Comparison of ENCODE assay signal across 17 mouse cellular contexts in genomic region chr9:30590661-30591179, GRCm38 (mm10).
DNase-seq lines count a peak whose midpoint lies in the region; ATAC-seq and TF ChIP-seq lines count a peak whose summit lies in the region.
"Had no signal": no experiment of that assay in that cellular context is flagged by ENCODE, and none has a peak within 500 bp of the region (broad histone marks: within the 10 kb centered on the region; RNA-seq: fewer than 3 reads in every experiment).

No protein-coding gene starts in this region.

- no peak for ATAC-seq in forebrain, postnatal 0 days
- no peak for ATAC-seq in forebrain, embryonic 13.5 days
- ATAC-seq in lung, postnatal 0 days = no peak
- ATAC-seq in liver, postnatal 0 days = no peak
- ATAC-seq: forebrain, embryonic 14.5 days; intestine, embryonic 16.5 days; midbrain, embryonic 13.5 days had no signal

- no peak overlapping the region for H3K9ac ChIP-seq in forebrain, postnatal 0 days
- H3K9ac ChIP-seq in forebrain, embryonic 13.5 days = no peak overlapping the region
- no peak overlapping the region for H3K9ac ChIP-seq in lung, postnatal 0 days (replicated peaks; ENCODE audit: low read depth)
- no peak overlapping the region for H3K9ac ChIP-seq in liver, postnatal 0 days (replicated peaks)
- H3K9ac ChIP-seq: heart, embryonic 12.5 days; hindbrain, embryonic 13.5 days; midbrain, embryonic 13.5 days had no signal

- peak; percentile 8 for DNase-seq in forebrain, postnatal 0 days
- DNase-seq in lung, postnatal 10 days = peak; percentile 18
- DNase-seq in lung, postnatal 0 days (ENCODE audit: low spot score) = no peak
- peak; percentile 46 to 61 for DNase-seq in left cerebral cortex, postnatal 14 days (ENCODE audit: low spot score in 2 of 2)
- peak; percentile 19 for DNase-seq in right cerebral cortex, postnatal 4 days
- DNase-seq in liver, postnatal 0 days = no peak
- no peak for DNase-seq in urinary bladder, postnatal 25 days (ENCODE audit: low spot score)
- DNase-seq: adrenal gland, adult 2 months; kidney, postnatal 36 days had no signal

- no peak overlapping the region for H3K27ac ChIP-seq in forebrain, postnatal 0 days (ENCODE audit: low read depth, low read length)
- no peak overlapping the region for H3K27ac ChIP-seq in forebrain, embryonic 13.5 days
- H3K27ac ChIP-seq in lung, postnatal 0 days (ENCODE audit: low read length) = no peak overlapping the region
- no peak overlapping the region for H3K27ac ChIP-seq in liver, postnatal 0 days (ENCODE audit: low read depth)
- H3K27ac ChIP-seq: hindbrain, embryonic 13.5 days; macrophage; midbrain, embryonic 13.5 days had no signal

- H3K4me3 ChIP-seq in forebrain, postnatal 0 days (ENCODE audit: low read depth, low read length) = no peak overlapping the region
- no peak overlapping the region for H3K4me3 ChIP-seq in forebrain, embryonic 13.5 days
- no peak overlapping the region for H3K4me3 ChIP-seq in lung, postnatal 0 days (ENCODE audit: low read depth, low read length)
- H3K4me3 ChIP-seq in liver, postnatal 0 days (ENCODE audit: low read depth, low read length) = no peak overlapping the region
- H3K4me3 ChIP-seq: heart, embryonic 12.5 days; hindbrain, embryonic 13.5 days; midbrain, embryonic 13.5 days had no signal

- H3K9me3 ChIP-seq in forebrain, postnatal 0 days (ENCODE audit: low read length) = no peaks in the 10 kb centered on the region
- no peaks in the 10 kb centered on the region for H3K9me3 ChIP-seq in forebrain, embryonic 13.5 days (replicated peaks)
- H3K9me3 ChIP-seq in lung, postnatal 0 days (ENCODE audit: low read length) = no peaks in the 10 kb centered on the region
- no peaks in the 10 kb centered on the region for H3K9me3 ChIP-seq in liver, postnatal 0 days (ENCODE audit: low read length)
- H3K9me3 ChIP-seq: heart, embryonic 12.5 days; hindbrain, embryonic 13.5 days; midbrain, embryonic 13.5 days had no signal

- H3K4me1 ChIP-seq in forebrain, postnatal 0 days (ENCODE audit: insufficient read depth) = no peaks in the 10 kb centered on the region
- no peaks in the 10 kb centered on the region for H3K4me1 ChIP-seq in forebrain, embryonic 13.5 days
- no peaks in the 10 kb centered on the region for H3K4me1 ChIP-seq in lung, postnatal 0 days (ENCODE audit: insufficient read depth, low read depth, low read length)
- no peaks in the 10 kb centered on the region for H3K4me1 ChIP-seq in liver, postnatal 0 days (ENCODE audit: insufficient read depth)
- H3K4me1 ChIP-seq: heart, embryonic 12.5 days; hindbrain, embryonic 13.5 days had no signal

- intact Hi-C loops in left cerebral cortex, postnatal 14 days (cut with DNase I) = no loop called here

- H3K4me2 ChIP-seq in forebrain, postnatal 0 days (ENCODE audit: low read depth) = no peak overlapping the region
- no peak overlapping the region for H3K4me2 ChIP-seq in forebrain, embryonic 13.5 days
- no peak overlapping the region for H3K4me2 ChIP-seq in lung, postnatal 0 days (replicated peaks; ENCODE audit: low read depth, low read length)
- no peak overlapping the region for H3K4me2 ChIP-seq in liver, postnatal 0 days (ENCODE audit: low read depth, low read length)
- H3K4me2 ChIP-seq: heart, embryonic 12.5 days; hindbrain, embryonic 13.5 days; liver, embryonic 11.5 days; midbrain, embryonic 13.5 days had no signal

- 45% methylated on average over 6 of the region's 6 CpGs for WGBS in forebrain, postnatal 0 days
- 49% methylated on average over 6 of the region's 6 CpGs for WGBS in forebrain, embryonic 13.5 days
- WGBS in lung, postnatal 0 days = 53% methylated on average over 6 of the region's 6 CpGs
- 56% methylated on average over 6 of the region's 6 CpGs for WGBS in liver, postnatal 0 days (ENCODE audit: insufficient replicate concordance)

- H3K36me3 ChIP-seq in forebrain, postnatal 0 days (ENCODE audit: insufficient read depth) = no peaks in the 10 kb centered on the region
- H3K36me3 ChIP-seq in forebrain, embryonic 13.5 days (ENCODE audit: poor library complexity, severe bottlenecking) = no peaks in the 10 kb centered on the region
- no peaks in the 10 kb centered on the region for H3K36me3 ChIP-seq in lung, postnatal 0 days (ENCODE audit: insufficient read depth, low read length)
- no peaks in the 10 kb centered on the region for H3K36me3 ChIP-seq in liver, postnatal 0 days (replicated peaks; ENCODE audit: insufficient read depth, low read length)
- H3K36me3 ChIP-seq: heart, embryonic 12.5 days; hindbrain, embryonic 13.5 days; midbrain, embryonic 13.5 days had no signal

- no peak for TF ChIP-seq CTCF in forebrain, postnatal 0 days (IDR thresholded peaks at IDR 0.05; ENCODE audit: low read depth)
- TF ChIP-seq CTCF in lung, postnatal 0 days (IDR thresholded peaks at IDR 0.05) = no peak
- no peak for TF ChIP-seq CTCF in liver, postnatal 0 days (IDR thresholded peaks at IDR 0.05; ENCODE audit: low read depth)

- H3K27me3 ChIP-seq in forebrain, postnatal 0 days (ENCODE audit: insufficient read depth, low read length) = no peaks in the 10 kb centered on the region
- H3K27me3 ChIP-seq in forebrain, embryonic 13.5 days = no peaks in the 10 kb centered on the region
- no peaks in the 10 kb centered on the region for H3K27me3 ChIP-seq in lung, postnatal 0 days (replicated peaks; ENCODE audit: insufficient read depth, low read length)
- no peaks in the 10 kb centered on the region for H3K27me3 ChIP-seq in liver, postnatal 0 days (ENCODE audit: insufficient read depth, low read length)
- H3K27me3 ChIP-seq: heart, embryonic 12.5 days; hindbrain, embryonic 13.5 days; midbrain, embryonic 13.5 days had no signal

- TF ChIP-seq EP300 in lung, postnatal 0 days (IDR thresholded peaks at IDR 0.05) = no peak
- no peak for TF ChIP-seq EP300 in liver, postnatal 0 days (IDR thresholded peaks at IDR 0.05; ENCODE audit: low read depth)

Comparison
In these comparisons a context has a peak if more than half of its experiments do, and no peak if none do; other contexts are left out.
1. DNase-seq: peak in forebrain, postnatal 0 days (single experiment), lung, postnatal 10 days (single experiment), left cerebral cortex, postnatal 14 days (2 of 2) and right cerebral cortex, postnatal 4 days (single experiment); none in lung, postnatal 0 days (single experiment), liver, postnatal 0 days (single experiment) and urinary bladder, postnatal 25 days (single experiment).